Mouse (Mus musculus) embryonic fibroblast, embryonic 13.5 days (primary cell): ENCODE measurements around the gene Adgrb2.

Experiments used
- CTCF ChIP-seq: IDR thresholded peaks from 2 replicates; pipeline ENCODE4 v1.5.1; 2011; ENCODE audit warnings: mild to moderate bottlenecking, control low read depth, low read length, moderate library complexity, borderline replicate concordance; ENCODE audit not compliant: insufficient read depth
- POLR2A ChIP-seq: IDR thresholded peaks from 2 replicates; pipeline ENCODE4 v1.6.1; 2011; ENCODE audit warnings: low read depth, mild to moderate bottlenecking, control low read depth, low read length, moderate library complexity

- TF ChIP-seq CTCF: no peak
- TF ChIP-seq POLR2A: no peak
Measured at GRCm38 (mm10) chr4:130070523-130070922, 85.9 kb downstream of the Adgrb2 start.
